Mouse (Mus musculus): Measurements from ENCODE around the gene Pet100. TPM values are rescaled to one million over a fixed set of nuclear protein-coding genes. Genes with fewer than 3 reads are reported as not detected.

Pet100 gene
- polyA plus RNA-seq, 1 experiment from 2014 or later, result 102 TPM

DNA sequence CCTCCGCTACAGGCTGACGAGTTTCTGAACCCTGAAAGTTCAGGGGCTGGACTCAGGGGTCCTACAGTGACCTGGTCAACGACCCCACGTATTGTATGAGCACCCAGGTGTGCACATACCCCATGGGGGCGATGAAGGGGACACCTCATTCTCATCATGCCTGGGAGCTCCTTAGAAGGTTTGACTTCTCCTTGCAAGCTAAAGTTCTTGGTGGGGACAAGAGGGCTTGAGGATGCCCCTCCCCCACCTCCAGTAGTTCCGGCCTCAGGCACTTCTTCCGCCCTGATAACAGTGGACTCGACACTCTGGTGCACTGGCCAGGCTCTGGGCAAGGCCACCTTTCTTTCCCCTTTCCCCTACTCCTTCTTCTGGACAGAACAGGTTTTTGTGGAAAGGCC lies 10.1 kb downstream of the Pet100 start:
- ATAC-seq (ENCODE audit: low FRiP score), result no peak; the same call in 1 of the 2 replicates
- WGBS, result 22% methylated on average over 8 of the region's 8 CpGs
- Histone ChIP-seq H3K4me2 (replicated peaks; ENCODE audit: low read depth, low read length) (peak overlapping the region; percentile 87), H3K9ac (ENCODE audit: low read depth, low read length) (peak overlapping the region; percentile 55; the same call in 1 of the 2 replicates), H3K4me3 (ENCODE audit: low read depth, low read length) (peak overlapping the region; percentile 52), H3K36me3 (ENCODE audit: control insufficient read depth, insufficient read depth, low read length) (no peaks in the 10 kb centered on the region), H3K27ac (ENCODE audit: low read depth, low read length) (no peak overlapping the region), H3K27me3 (ENCODE audit: control insufficient read depth, insufficient read depth, low read length) (no peaks in the 10 kb centered on the region; the same call in 1 of the 2 replicates), H3K4me1 (replicated peaks; ENCODE audit: control insufficient read depth, insufficient read depth, low read length) (no peaks in the 10 kb centered on the region), H3K9me3 (ENCODE audit: control insufficient read depth, low read length) (no peaks in the 10 kb centered on the region)
- no peak for DNase-seq (ENCODE audit: low spot score)

DNA sequence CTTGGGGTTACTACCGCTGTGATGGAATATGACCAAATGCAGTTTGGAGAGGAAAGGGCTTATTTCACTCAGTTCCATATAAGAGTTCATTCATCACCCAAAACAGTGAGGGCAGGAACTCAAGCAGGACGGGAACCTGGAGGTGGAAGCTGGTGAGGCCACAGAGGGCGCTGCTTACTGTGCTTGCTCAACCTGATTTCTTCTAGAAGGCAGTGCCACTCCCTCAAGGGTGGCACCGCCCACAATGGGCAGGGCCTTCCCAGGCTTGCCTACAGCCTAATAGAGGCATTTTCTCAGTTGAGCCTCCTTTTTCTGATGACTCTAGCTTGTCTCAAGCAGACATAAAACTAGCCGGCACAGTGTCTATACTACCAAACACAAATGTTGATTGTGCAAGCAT lies 24.5 kb downstream of the Pet100 start:
- ATAC-seq (ENCODE audit: low FRiP score), result no peak
- no peak for DNase-seq (ENCODE audit: low spot score)
- no peak overlapping the region for H3K27ac ChIP-seq (ENCODE audit: low read depth, low read length)
- 31% methylated on average over 5 of the region's 5 CpGs for whole genome bisulfite sequencing
- no peak overlapping the region for H3K4me2 ChIP-seq (replicated peaks; ENCODE audit: low read depth, low read length)
- H3K4me3 ChIP-seq (ENCODE audit: low read depth, low read length), result no peak overlapping the region
- no peaks in the 10 kb centered on the region for H3K27me3 ChIP-seq (ENCODE audit: control insufficient read depth, insufficient read depth, low read length)
- peaks cover 3% of the 10 kb centered on the region; the same call in 1 of the 2 replicates for H3K4me1 ChIP-seq (replicated peaks; ENCODE audit: control insufficient read depth, insufficient read depth, low read length)
- H3K36me3 ChIP-seq (ENCODE audit: control insufficient read depth, insufficient read depth, low read length), result no peaks in the 10 kb centered on the region
- H3K9ac ChIP-seq (ENCODE audit: low read depth, low read length), result no peak overlapping the region
- H3K9me3 ChIP-seq (ENCODE audit: control insufficient read depth, low read length), result no peaks in the 10 kb centered on the region

DNA sequence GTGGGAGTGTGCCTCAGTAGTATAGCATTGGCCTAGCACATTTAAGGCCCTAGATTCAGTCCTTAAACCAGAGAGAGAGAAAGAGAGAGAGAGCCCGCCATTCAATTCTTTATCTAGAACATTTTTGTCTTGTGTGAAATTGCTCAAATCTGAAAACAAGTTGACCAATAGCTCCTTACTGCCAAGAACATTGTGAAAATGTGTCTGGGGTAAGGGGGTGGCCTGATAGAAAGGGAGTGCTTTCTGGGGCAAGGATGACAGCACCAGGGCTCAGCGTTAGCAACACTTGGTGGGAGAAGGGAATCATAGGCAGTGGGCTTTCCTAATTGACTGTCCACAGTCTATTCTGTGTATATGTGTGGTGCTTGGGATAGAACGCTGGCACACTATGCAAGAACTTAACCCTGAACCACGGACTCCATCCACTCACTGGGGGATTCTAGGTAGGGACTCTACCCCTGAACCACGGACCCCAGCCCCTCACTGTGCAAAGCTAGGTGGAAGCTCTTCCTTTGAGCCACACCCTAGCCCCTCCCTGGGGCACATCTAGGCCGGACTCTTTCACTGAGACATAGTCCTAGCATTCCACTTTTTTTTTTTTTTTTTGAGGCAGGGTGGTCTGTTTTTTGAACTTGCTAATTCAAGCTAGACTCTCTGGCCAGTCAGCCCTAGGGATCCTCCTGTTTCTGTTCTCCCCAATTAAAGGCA lies 25.6 kb downstream of the Pet100 start:
- no peak for ATAC-seq (ENCODE audit: low FRiP score)
- H3K4me3 ChIP-seq (ENCODE audit: low read depth, low read length), result no peak overlapping the region
- WGBS, result 86% methylated on average over 6 of the region's 6 CpGs

DNA sequence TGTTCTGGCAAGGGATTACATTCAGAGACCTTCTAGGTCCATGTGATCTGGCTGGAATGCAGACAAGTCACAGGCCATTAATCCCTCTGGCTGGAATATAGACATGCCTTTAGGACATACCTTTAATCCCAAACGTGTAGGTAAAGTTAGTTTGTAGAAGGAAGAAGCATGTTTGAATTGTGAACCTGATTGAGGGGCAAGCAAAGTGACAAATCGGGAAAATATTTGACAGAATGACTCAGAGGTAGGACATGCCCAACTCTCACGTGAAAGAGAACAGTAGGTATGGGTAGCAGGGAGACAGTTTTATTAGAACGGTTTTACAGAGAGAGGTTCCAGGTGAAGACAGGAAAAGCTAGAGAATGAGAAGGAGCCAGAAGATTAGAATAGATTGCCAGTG lies 26.2 kb downstream of the Pet100 start:
- Histone ChIP-seq H3K4me3 (ENCODE audit: low read depth, low read length) (no peak overlapping the region), H3K27ac (ENCODE audit: low read depth, low read length) (no peak overlapping the region), H3K36me3 (ENCODE audit: control insufficient read depth, insufficient read depth, low read length) (no peaks in the 10 kb centered on the region), H3K9me3 (ENCODE audit: control insufficient read depth, low read length) (no peaks in the 10 kb centered on the region), H3K4me1 (replicated peaks; ENCODE audit: control insufficient read depth, insufficient read depth, low read length) (peaks cover 3% of the 10 kb centered on the region; the same call in 1 of the 2 replicates), H3K4me2 (replicated peaks; ENCODE audit: low read depth, low read length) (no peak overlapping the region), H3K27me3 (ENCODE audit: control insufficient read depth, insufficient read depth, low read length) (no peaks in the 10 kb centered on the region), H3K9ac (ENCODE audit: low read depth, low read length) (no peak overlapping the region)
- 83% methylated on average over 4 of the region's 4 CpGs for WGBS
- ATAC-seq (ENCODE audit: low FRiP score) (no peak), DNase-seq (ENCODE audit: low spot score) (no peak)

More for the DNA sequence above, 25.6 kb downstream of the Pet100 start:
- peaks cover 3% of the 10 kb centered on the region; the same call in 1 of the 2 replicates for H3K4me1 ChIP-seq (replicated peaks; ENCODE audit: control insufficient read depth, insufficient read depth, low read length)
- DNase-seq (ENCODE audit: low spot score), result no peak
- H3K9ac ChIP-seq (ENCODE audit: low read depth, low read length), result no peak overlapping the region
- H3K36me3 ChIP-seq (ENCODE audit: control insufficient read depth, insufficient read depth, low read length), result no peaks in the 10 kb centered on the region
- no peak overlapping the region for H3K27ac ChIP-seq (ENCODE audit: low read depth, low read length)
- no peak overlapping the region for H3K4me2 ChIP-seq (replicated peaks; ENCODE audit: low read depth, low read length)
- no peaks in the 10 kb centered on the region for H3K27me3 ChIP-seq (ENCODE audit: control insufficient read depth, insufficient read depth, low read length)
- H3K9me3 ChIP-seq (ENCODE audit: control insufficient read depth, low read length), result no peaks in the 10 kb centered on the region

DNA sequence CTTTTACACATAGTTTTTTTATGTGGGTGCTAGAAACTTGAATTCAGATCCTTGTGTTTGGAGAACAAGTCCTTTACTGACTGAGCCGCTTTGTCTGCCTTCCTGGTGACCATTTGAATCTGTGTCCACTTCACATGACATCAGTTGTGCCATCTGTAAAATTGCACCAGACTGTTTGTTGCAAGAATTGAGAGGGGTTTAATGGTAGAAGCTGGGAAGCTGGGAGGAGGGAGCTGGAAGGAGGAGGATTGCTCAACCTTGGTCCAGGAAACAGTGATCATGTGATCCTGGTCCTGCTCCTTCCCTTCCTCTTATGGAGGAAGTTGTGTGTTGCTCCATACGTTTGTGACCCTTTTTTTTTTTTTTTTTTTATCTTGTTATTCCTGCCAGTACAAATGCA lies 26.9 kb downstream of the Pet100 start:
- ATAC-seq (ENCODE audit: low FRiP score), result no peak
- Histone ChIP-seq H3K9me3 (ENCODE audit: control insufficient read depth, low read length) (no peaks in the 10 kb centered on the region), H3K27me3 (ENCODE audit: control insufficient read depth, insufficient read depth, low read length) (no peaks in the 10 kb centered on the region), H3K4me3 (ENCODE audit: low read depth, low read length) (no peak overlapping the region), H3K4me2 (replicated peaks; ENCODE audit: low read depth, low read length) (no peak overlapping the region), H3K9ac (ENCODE audit: low read depth, low read length) (no peak overlapping the region), H3K27ac (ENCODE audit: low read depth, low read length) (no peak overlapping the region), H3K36me3 (ENCODE audit: control insufficient read depth, insufficient read depth, low read length) (no peaks in the 10 kb centered on the region), H3K4me1 (replicated peaks; ENCODE audit: control insufficient read depth, insufficient read depth, low read length) (peaks cover 3% of the 10 kb centered on the region; the same call in 1 of the 2 replicates)
- WGBS, result 92% methylated on average over 2 of the region's 2 CpGs
- DNase-seq (ENCODE audit: low spot score), result no peak

DNA sequence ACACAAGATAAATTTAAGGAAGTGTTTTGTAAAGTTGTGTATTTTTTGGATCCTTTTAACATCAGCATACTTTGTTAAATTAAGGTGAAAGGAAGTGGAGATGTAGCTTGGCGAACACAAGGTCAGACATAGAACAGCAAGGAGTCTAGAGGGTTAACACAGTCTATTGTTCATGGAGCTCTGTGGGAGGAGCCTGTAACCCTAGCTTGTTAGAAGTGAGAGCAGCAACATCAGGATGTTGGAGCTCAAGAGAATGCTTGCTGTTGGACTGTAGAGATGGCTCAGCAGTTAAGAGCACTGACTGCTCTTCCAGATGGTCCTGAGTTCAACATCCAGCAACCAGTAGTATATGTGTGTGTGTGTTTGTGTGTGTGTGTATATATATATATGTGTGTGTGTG lies 27.6 kb downstream of the Pet100 start:
- Histone ChIP-seq H3K9me3 (ENCODE audit: control insufficient read depth, low read length) (no peaks in the 10 kb centered on the region), H3K36me3 (ENCODE audit: control insufficient read depth, insufficient read depth, low read length) (no peaks in the 10 kb centered on the region), H3K9ac (ENCODE audit: low read depth, low read length) (no peak overlapping the region), H3K27ac (ENCODE audit: low read depth, low read length) (no peak overlapping the region), H3K4me2 (replicated peaks; ENCODE audit: low read depth, low read length) (no peak overlapping the region), H3K4me3 (ENCODE audit: low read depth, low read length) (no peak overlapping the region), H3K4me1 (replicated peaks; ENCODE audit: control insufficient read depth, insufficient read depth, low read length) (peaks cover 3% of the 10 kb centered on the region; the same call in 1 of the 2 replicates), H3K27me3 (ENCODE audit: control insufficient read depth, insufficient read depth, low read length) (no peaks in the 10 kb centered on the region)
- 28% methylated on average over 1 of the region's 1 CpGs for WGBS
- no peak for DNase-seq (ENCODE audit: low spot score)
- ATAC-seq (ENCODE audit: low FRiP score), result no peak

DNA sequence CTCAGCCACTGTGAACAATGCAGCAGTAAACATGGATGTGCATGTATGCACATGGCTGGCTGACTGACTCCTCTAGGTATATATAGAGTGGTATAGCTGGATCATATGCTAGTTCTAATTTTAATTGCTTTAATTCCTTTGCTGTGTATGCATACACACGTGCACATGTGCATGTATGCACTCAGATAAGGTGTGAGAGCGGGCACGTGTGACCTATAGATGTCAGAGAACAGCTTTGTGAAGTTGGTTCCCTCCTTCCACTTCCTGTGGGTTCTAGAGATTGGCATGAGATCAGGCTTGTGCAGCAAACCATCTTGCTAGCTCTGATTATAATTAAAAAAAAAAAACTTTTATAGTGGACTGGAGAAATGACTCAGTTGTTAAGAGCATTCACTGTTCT lies 31.5 kb downstream of the Pet100 start:
- Histone ChIP-seq H3K4me2 (replicated peaks; ENCODE audit: low read depth, low read length) (no peak overlapping the region), H3K27ac (ENCODE audit: low read depth, low read length) (no peak overlapping the region), H3K9ac (ENCODE audit: low read depth, low read length) (no peak overlapping the region), H3K36me3 (ENCODE audit: control insufficient read depth, insufficient read depth, low read length) (no peaks in the 10 kb centered on the region), H3K27me3 (ENCODE audit: control insufficient read depth, insufficient read depth, low read length) (no peaks in the 10 kb centered on the region), H3K4me1 (replicated peaks; ENCODE audit: control insufficient read depth, insufficient read depth, low read length) (peaks cover 3% of the 10 kb centered on the region; the same call in 1 of the 2 replicates), H3K9me3 (ENCODE audit: control insufficient read depth, low read length) (no peaks in the 10 kb centered on the region), H3K4me3 (ENCODE audit: low read depth, low read length) (no peak overlapping the region)
- ATAC-seq (ENCODE audit: low FRiP score) (no peak), DNase-seq (ENCODE audit: low spot score) (no peak)
- 74% methylated on average over 3 of the region's 3 CpGs for WGBS

DNA sequence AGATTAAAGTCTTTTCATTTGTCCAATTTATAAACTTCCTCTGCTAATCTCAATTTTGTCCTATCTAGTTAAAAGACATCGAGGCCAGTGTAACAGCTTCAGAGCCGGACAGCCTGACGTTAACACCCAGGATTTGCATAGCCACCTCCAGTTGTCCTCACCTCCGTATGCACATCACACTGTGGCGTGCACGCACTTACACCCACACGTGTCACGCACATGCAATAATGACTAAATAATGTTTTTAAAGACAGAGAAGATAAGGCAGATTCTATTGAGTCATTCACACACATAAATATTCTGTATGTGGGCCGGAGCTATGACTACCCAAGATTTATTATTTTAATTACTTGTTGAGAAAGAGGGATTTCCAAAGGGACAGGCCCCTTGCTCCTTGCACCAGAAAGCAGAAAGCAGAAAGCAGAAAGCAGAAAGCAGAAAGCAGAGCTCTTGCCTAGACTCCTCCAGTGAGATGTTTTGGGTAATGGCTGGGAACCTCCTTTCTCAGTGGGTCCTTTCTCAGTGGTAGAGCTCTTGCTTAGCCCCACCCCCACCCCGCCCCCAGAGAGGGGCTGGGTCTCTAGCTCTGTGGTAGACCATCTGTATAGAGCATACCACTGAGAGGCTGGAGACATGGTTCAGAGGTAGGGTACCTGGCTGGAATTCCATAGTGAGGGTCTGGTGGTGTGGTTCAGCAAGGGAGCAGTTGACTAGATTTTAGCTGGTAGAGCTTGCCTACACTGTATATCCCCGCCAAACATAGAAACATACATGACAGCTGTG lies 33.6 kb downstream of the Pet100 start:
- H3K36me3 ChIP-seq (ENCODE audit: control insufficient read depth, insufficient read depth, low read length), result no peaks in the 10 kb centered on the region
- DNase-seq (ENCODE audit: low spot score) (no peak), ATAC-seq (ENCODE audit: low FRiP score) (no peak)
- no peaks in the 10 kb centered on the region for H3K4me1 ChIP-seq (replicated peaks; ENCODE audit: control insufficient read depth, insufficient read depth, low read length)
- 74% methylated on average over 11 of the region's 11 CpGs for whole genome bisulfite sequencing
- H3K4me3 ChIP-seq (ENCODE audit: low read depth, low read length), result no peak overlapping the region
- H3K4me2 ChIP-seq (replicated peaks; ENCODE audit: low read depth, low read length), result no peak overlapping the region
- H3K9ac ChIP-seq (ENCODE audit: low read depth, low read length), result no peak overlapping the region
- no peaks in the 10 kb centered on the region for H3K27me3 ChIP-seq (ENCODE audit: control insufficient read depth, insufficient read depth, low read length)
- no peaks in the 10 kb centered on the region for H3K9me3 ChIP-seq (ENCODE audit: control insufficient read depth, low read length)
- H3K27ac ChIP-seq (ENCODE audit: low read depth, low read length), result no peak overlapping the region

Measured in hindbrain, embryonic 11.5 days (tissue).